Mouse (Mus musculus): ENCODE results near the gene Dcaf5.

Gene Dcaf5

DNA sequence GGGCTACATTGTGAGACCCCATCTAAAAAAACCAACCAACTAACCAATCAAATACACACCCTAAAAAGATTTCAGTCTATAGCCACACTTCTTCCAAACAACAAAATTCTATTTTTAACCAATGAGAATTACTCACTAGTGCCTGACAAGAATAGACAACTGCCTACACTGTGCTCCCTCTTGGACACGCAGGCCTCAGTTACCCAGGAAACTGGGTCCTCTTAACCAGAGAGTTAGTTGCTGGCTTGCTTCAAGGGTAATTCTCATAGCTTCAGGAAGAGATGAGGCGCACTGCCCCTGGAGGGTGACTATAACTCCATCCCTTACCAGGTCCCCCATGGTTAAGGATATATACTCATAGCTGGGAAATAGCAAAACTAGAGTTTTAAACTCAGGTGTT is 95.5 kb downstream of the Dcaf5 start:
- no peak for DNase-seq (ENCODE audit: low spot score in 2 of 2)

DNA sequence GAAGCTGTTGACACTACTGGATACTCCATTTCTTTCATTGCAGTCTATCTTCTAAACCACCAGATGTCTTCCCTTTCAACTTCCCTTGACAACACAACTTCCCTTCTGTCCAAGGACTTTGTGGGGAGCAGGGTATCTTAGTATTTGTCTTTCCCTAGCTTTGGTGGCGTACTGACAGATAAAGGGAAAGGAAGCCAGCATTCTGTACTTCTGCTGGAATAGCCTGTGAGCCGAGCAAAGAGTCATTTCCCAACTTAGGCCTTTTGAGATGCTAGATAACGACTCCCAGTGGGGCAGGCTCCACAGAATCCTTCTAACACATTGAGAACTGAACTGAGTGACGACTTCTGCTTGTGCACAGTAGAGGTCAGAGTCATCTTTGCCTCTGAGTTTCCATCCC is 102.2 kb downstream of the Dcaf5 start:
- no peak for DNase-seq (ENCODE audit: low spot score in 2 of 2)

DNA sequence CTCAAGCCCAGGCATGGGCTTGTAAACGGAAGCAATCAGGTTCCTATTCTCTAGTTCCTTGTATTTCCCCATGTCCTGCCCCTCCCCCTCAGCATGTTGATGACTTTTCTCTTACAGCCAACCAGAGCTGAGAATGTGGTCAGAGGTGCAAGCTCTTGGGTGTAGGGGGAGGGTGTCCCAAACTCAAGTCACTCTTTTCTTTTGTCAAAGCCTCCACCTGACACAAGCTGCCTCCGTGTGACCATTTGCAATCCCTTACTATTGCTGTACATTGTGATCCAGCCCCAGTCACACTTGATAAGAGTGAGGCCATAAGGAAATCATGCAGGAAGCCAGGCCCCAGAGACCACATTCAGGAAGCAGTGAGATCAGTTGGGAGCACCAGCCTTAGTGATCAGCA is 104.8 kb downstream of the Dcaf5 start:
- DNase-seq (ENCODE audit: low spot score in 2 of 2): no peak

DNA sequence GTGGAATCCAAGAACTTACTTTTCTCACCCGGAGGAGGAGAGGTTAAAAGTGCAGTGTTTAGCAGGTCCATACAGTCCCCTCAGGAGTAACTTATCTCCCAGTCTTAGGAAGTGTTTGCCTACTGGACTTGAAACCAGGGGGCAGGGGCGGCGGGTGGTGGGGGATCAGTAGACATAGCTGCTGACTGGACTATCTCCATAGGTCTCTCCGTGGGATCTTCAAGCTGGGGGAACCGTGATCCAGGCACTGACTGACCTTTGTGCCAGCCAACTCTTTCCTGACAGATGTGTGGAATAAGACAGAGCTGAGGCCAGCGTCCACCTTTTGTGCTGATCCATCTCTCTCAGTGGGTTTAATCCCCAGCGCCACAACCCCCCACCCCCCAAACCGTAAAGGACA is 105.6 kb downstream of the Dcaf5 start:
- DNase-seq (ENCODE audit: low spot score in 2 of 2): no peak

DNA sequence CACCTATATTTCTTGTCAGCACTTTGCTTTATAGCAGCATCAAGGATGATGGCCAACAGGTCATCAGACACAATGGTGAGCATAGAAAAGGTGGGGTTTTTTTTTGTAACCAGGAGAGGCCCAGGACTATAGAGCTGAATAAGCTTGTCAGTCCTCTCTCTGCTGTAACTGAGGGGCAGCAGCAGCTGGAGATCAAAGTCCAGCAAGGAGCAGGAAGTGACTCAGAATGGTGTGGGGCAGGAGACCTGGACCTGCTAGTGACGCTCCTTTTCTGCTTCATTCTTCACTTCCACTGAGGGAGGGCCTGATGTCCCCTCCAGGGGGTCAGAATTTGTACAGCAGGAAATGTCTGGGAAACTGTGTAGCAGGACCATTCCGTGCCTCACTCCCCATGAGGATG is 106.8 kb downstream of the Dcaf5 start:
- no peak for DNase-seq (ENCODE audit: low spot score in 2 of 2)

DNA sequence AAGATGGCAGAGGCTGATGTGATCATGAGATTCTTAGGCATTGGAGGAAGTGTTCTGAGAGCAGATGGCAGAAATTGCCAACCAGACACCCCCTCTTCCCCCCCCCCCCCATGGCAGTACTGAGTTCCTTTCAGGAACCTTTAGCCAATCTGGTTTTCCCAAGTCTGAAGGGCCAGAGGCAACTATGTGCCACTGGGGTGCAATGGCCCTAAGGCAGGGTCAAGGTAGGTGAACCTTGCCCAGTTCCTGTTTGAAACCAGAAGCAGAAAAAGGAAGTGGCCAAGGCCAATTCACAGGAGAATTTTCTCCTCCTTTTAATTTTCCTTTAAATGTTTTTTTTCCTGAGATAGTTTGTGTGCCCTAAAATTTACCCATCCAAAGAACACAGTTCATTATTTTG is 110.4 kb downstream of the Dcaf5 start:
- DNase-seq (ENCODE audit: low spot score in 2 of 2): no peak

DNA sequence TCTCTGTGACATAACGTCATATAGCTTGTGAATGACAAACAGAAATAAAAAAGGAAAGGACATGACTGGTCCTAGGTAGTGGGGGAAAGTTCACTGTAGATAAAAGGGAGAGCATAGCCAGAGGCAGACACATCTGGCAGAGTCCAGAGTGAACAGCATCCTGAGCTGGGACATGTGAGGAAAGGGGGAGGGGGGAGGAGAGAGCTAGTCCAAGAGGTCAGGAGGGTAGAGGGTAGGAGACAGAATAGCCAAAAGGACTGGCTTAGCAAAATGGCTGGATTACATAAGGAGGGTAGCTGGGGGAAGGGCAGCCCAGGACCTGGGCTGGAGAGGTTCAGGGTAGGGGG is 111.6 kb downstream of the Dcaf5 start:
- no peak for DNase-seq (ENCODE audit: low spot score in 2 of 2)

DNA sequence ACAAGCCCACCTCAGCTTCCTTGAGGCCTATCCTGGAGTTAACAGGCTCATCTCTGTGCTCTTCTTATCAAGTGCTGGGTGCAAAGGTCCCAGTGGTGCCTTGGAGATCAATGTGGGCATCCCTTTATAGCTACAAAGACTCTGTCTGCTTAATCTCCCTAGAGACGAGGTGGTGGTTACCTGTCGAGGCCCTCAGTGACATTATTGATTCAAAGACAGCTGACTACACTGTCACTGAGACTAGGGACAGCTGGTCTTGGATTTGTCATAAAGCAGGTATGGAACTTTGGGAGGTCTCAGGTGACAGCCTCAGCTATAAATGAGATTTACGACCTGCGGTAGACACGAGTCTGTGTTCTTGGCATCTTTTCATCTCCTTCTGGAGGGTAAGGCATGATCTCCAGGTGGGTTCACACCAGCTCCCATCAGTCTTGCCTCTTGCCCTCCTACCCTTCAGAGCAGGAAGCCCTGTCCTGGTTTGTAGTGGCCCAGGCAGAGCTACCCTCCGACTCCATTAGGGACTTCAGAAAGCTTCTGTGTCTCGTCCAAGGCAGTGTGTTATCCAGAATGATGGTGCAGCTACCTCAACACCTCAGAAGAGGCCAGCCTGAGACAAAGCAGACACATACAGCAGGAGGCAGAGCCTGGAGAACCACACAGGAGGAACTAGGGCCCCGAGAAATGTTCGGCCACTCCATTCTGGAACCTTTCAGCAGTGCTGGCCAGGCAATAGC is 112.2 kb downstream of the Dcaf5 start:
- no peak for DNase-seq (ENCODE audit: low spot score in 2 of 2)

DNA sequence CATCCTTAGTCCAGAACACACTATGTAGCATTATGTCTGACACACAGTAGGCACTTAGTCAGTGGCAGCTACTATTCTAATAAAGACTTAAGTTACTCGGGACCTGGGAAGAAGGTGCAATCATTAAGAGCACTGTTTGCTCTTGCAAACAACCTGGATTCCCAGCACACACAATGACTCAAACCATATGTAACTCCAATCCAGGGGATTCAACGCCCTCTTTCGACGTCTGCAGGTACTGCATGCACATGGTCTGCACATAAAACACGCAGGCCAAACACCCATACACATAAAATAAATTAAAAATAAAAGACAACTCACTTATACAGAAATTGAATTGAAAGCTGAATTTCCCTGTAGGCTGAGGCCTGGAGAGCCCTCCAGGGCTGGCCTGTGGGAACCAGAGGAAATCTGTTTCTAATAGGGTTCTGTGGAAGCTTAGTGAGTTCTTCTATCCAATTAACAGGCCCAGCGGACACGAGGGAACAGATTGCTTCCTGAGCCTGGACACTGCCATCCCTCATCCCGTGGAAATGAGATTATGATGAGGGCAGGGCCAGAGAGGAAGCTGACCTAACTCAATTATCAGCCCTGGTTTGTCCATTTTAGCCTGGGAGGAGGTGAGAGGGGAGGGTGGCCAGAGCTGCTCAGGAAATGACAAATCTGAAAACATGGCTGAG is 112.9 kb downstream of the Dcaf5 start:
- DNase-seq (ENCODE audit: low spot score in 2 of 2): no peak

DNA sequence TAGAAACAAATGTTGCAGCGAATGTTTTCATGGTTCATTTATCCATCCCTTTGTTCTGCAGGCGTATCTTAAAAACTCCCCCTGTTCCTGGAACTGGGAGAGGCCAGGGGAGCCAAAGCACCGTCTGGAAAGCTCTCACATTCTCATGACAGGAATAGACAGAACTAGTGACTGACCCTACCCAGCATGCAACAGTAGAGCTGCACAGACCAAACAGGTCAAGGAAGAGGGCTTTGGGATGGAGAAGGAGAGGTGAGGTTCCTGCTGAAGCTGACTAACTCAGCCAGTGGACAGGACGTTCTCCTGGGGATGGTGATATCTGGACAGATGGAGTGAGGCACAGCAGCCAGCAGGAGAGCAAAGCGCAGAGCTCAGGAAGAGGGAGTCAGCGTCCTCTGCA is 113.9 kb downstream of the Dcaf5 start:
- DNase-seq (ENCODE audit: low spot score in 2 of 2): no peak

DNA sequence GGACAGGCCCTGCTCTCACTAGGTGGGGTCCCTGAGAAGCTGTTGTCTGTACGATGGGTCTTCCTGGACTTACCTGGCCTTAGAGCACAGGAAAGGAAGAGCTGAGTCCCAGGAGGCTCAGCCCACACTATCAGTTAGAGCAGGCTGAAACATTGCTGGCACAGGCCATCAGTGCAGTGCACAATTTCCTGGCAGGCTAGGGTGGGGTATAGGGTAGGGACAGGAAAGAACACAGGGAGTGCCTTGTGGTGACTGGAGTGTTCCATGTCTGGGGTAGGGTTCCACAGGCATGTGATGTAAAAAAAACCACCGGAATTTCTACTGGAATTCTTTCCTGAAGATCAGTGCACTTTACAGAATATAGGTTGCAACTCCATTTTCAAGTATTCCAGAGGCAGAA is 117.3 kb downstream of the Dcaf5 start:
- DNase-seq (ENCODE audit: low spot score in 2 of 2): no peak

DNA sequence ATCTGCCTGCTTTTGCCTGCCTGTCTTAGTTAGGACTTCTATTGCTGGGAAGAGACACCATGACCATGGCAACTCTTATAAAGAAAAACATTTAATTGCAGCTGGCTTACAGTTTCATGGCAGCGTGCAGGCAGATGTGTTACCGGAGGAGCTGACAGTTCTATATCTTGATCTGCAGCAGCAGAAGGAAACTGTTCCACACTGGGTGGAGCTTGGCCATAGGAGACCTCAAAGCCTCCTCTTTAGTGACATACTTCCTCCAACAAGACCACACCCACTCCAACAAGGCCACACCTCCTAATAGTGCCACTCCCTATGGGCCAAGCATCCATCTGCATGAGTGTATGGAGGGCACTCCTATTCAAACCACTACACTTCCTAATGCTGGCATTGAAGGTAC is 121.1 kb downstream of the Dcaf5 start:
- no peak for DNase-seq (ENCODE audit: low spot score in 2 of 2)

DNA sequence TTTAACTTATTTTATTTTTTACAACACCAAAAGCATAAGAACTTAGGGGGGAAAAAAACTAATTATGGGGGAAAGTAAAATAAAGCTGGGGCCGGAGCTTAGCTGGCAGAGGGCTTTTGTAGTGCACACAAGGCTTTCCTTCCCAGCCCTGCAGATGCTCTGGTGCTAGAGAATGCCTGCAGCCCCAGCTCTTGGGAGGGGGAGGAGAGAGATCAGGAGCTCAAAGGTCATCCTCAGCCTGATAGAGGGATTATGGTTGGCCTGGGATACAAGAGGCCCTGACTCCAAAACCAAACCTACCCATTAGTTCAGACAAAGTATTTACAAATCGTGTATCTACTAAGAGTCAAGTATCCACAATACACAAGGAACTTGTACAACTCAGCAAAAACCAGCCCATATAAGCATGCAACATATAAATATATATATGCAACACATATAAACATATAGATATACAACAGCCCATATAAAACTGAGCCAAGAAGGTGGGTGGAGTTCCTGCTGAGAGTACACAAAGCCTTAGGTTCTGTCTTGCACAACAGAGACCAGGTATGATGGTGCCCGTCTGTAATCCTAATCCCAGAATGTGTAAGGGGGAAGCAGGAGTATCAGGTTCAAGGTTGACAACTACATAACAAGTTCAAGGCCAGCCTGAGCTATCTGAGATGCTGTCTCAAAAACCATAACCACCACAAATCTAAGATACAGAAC is 124.3 kb downstream of the Dcaf5 start:
- DNase-seq (ENCODE audit: low spot score in 2 of 2): no peak

DNA sequence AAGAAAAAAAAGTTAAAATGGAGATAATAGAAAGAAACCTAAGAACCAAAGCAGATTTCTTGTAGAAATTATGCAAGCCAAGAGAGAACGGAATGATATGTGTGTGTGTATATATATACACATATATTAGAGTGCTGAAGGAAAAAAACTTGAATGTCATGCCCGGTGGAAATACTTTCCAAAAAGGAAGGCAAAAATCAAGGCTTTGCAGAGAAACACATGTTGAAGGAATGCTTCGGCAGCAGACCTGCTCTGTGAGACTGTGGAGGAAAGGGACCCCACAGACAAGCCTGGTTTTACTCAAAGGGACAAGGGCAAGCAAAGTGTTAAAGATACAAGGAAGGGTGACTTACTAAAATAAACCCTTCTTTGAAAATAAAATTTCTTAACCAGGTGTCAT is 128.8 kb downstream of the Dcaf5 start:
- DNase-seq (ENCODE audit: low spot score in 2 of 2): no peak

DNA sequence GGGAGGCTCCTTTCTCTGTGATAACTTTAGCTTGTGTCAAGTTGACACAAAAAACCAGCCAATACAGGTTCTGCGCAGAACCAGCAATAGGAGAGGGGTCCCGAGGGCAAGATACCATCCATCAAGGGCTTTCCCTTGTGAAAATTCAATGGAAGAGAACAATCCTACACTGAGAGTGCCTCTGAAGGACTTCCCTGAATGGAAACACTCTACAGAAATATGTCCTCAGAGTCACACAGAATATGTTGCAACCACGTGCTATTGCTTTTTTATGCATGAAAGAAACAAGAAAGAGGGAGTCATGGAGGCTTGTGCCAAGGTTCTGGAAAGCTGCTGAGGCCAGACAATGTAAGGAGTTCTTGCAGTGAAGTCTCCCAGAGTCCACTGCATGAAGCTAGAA is 131.9 kb downstream of the Dcaf5 start:
- no peak for DNase-seq (ENCODE audit: low spot score in 2 of 2)

DNA sequence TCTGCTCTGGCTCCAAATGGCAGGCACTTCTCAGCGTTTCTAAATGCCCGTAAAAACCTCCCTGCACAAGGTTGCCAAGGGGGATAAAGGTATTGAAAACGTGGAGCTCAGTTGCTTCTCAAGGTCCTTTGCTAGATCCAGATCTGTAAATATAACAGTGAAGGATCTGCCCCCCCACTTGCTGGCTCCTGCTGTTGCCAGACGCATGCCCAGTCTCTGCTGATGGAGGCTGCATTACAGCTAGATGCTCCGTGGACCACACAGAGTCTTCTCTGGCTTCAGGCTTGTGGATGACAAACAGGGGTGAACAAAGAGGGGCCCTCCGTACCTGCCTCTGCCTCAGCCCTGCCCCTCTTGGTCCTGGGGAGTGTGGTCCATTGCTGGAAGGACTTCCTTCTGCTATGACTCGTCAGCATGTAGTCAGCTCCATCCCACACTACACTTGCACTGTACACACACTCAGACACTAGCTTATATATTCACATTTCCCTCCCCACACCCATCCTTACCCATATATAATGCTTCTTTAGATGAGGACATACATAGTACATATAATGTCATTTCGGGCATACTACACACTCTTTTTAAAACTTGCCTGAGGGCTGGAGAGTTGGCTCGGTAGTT is 135.5 kb downstream of the Dcaf5 start:
- no peak for DNase-seq (ENCODE audit: low spot score in 2 of 2)

DNA sequence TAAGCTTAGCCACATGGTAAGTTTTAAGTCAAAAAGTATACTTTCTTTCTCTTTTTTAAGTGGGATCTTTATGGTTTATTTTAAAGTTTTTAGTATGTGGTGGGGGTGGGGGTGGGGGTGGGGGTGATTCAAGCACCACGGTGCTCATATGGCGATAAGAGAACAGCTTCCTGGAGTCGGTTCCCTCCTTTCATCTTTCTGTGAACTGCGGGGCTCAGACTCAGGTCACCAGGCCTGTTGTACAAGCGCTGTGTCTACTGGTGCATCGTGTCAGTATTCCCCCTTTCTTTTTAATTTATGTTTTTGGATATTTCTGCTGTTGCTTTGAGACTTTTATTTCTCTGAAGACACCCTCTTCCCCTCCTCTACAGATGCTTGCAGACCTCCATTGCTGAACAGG is 137.7 kb downstream of the Dcaf5 start:
- no peak for DNase-seq (ENCODE audit: low spot score in 2 of 2)

DNA sequence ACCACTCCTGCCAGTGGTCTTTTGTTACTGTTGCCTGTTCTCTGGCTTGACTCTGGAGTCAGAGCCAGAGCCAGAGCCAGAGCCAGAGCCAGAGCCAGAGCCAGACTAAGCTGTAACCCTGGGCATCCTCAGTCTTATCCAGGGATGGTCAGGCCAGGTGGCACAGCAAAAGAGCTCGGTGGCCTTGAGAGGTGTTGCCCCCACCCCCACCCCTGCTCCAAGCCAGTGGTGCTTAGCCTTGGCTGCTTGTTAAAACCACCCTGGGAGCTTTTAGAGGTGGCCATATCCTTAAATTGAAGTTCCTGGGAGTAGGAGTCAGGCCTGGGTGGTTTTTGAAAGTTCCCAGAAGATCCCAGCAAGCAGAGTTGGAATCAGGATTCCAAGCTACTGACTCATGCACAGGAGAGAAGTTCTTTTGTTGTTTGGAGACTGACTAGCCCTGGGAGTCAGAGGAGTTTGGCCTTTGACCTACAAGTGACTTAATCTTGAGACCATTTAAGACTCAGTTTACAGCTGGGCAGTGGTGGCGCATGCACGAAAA is 144.4 kb downstream of the Dcaf5 start:
- peak in 1 of 2 experiments; percentile 28 for DNase-seq (ENCODE audit: low spot score in 2 of 2)

DNA sequence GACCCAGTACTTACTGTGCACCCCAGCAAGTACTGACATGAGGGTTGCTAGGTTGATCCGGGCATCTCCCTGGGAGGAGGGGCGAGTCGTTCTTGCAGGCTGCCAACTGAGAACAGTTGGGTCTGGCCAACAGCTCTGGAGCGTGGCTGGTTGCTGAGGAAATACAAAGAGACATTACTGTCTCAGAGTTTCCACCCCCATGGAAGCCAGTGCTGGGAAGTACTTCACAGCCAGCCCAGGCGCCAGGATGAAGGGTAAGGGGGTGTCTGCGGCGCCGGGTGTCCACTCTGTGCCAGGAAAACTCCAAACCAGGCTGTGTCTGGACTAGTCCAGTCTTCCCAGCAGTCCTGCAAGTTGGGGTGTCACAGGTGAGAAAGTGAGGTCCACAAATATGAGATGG is 145.4 kb downstream of the Dcaf5 start:
- DNase-seq (ENCODE audit: low spot score in 2 of 2): peak; percentile 52 to 63

DNA sequence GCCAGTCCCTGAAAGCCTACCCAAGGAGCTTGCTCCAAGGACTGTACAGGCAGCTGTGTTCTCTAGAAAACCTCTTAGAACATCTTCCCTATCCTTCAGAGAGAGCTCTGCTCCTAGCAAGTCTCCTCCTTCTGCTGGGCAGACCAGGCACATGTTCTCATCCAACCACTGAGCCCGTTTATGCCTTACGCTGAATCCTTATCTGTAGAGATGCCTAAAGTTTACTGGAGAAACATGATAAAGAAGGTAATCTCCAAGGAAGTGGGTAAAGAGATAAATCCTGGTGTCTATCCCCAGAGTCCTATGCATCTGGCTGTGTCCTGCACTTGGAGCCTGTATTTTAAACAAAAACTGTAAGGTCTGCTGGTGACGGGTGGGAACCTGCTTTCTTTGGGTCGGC is 145.9 kb downstream of the Dcaf5 start:
- no peak for DNase-seq (ENCODE audit: low spot score in 2 of 2)

DNA sequence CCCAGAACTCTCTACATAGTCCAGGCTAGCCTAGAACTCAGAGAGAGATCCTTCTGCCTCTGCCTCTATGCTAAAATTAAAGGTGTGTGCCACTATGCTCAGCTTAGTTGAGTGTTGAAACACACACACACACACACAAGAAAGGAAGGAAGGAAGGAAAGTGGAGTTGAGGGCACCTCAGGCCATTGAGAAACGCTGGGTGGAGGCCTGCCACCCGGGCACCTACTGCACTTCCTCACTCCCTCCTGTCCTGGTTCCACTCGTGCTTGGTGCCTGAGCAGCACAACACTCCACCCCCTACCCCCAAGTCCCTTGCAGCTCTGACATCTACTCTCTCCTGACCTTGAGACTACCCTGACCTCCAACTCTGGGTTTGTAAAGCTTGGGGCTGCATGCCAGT is 146.7 kb downstream of the Dcaf5 start:
- DNase-seq (ENCODE audit: low spot score in 2 of 2): no peak

DNA sequence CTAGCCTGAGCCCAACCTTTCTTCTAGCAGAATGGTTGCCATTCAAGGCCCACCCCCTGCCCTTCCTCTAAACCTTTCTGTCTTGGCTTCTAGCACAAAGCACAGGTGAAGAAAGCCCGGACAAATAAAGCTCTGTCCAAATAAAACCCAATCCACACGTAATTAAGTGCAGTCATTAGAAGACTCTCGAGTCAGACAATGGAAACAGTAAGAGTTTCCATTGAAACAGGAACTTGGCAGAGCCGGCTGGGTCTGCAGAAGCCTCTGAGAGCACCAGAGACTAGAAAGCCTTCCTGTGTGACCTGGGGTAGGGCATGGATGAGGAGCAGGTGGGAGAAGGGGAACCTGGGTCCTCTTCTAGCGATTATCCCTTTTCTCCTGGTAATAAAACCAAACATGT is 150.5 kb downstream of the Dcaf5 start:
- DNase-seq (ENCODE audit: low spot score in 2 of 2): no peak

Measured in right cerebral cortex, postnatal 10 days (tissue).